Mouse (Mus musculus) myocyte (in vitro differentiated cells): Measurements from ENCODE around the gene Gnas. TPM values are rescaled to one million over a fixed set of nuclear protein-coding genes. Genes with fewer than 3 reads are reported as not detected.
"Not testable (repeated sequence)": the region's sequence is repeated elsewhere in the genome, so short reads cannot be mapped to it uniquely, and the experiment has no call there.

Experiments
- H3K27me3 ChIP-seq: one replicate; pipeline ENCODE4 v1.6.1; 2011; ENCODE audit not compliant: control insufficient read depth, insufficient read depth, insufficient read length
- H3K36me3 ChIP-seq: one replicate; pipeline ENCODE4 v1.6.1; 2011; ENCODE audit not compliant: control insufficient read depth, insufficient read depth
- H3K4me2 ChIP-seq: one replicate; pipeline ENCODE4 v1.6.1; 2011; ENCODE audit warnings: low read depth, control low read depth
- H3K4me3 ChIP-seq: one replicate; pipeline ENCODE4 v1.5.1; 2011; ENCODE audit warnings: mild to moderate bottlenecking, control low read depth, moderate library complexity
- H3K79me2 ChIP-seq: one replicate; pipeline ENCODE4 v1.6.1; 2011; ENCODE audit not compliant: control insufficient read depth, insufficient read depth
- H3ac ChIP-seq: one replicate; pipeline ENCODE4 v1.6.1; 2011; ENCODE audit not compliant: control insufficient read depth, insufficient read length
- CEBPB ChIP-seq: IDR thresholded peaks from 2 replicates; pipeline ENCODE4 v1.6.1; 2011; ENCODE audit warnings: mild to moderate bottlenecking, moderate library complexity; ENCODE audit not compliant: poor library complexity, insufficient read depth, severe bottlenecking
- E2F4 ChIP-seq: IDR thresholded peaks from one replicate; pipeline ENCODE4 v1.6.1; 2011; ENCODE audit warnings: mild to moderate bottlenecking, control low read depth, moderate library complexity; ENCODE audit not compliant: insufficient read depth
- MAX ChIP-seq: IDR thresholded peaks from one replicate; pipeline ENCODE4 v1.6.1; 2011; ENCODE audit warnings: low read depth, mild to moderate bottlenecking, control low read depth
- MYOD1 ChIP-seq, 3 experiments: IDR thresholded peaks; one replicate each; pipeline ENCODE4 v1.6.1; 2011; ENCODE audit warnings: control low read depth in 2 of 3, low read depth in 2 of 3, mild to moderate bottlenecking in 2 of 3, moderate library complexity in 1 of 3; ENCODE audit not compliant: insufficient read length in 2 of 3, control insufficient read depth in 1 of 3
- MYOG ChIP-seq, 3 experiments: IDR thresholded peaks; one replicate each; pipeline ENCODE4 v1.6.1; 2011; ENCODE audit warnings: control low read depth in 2 of 3, low read depth in 2 of 3, mild to moderate bottlenecking in 2 of 3; ENCODE audit not compliant: insufficient read length in 2 of 3, control insufficient read depth in 1 of 3, insufficient read depth in 1 of 3
- POLR2A ChIP-seq: IDR thresholded peaks from one replicate; pipeline ENCODE4 v1.6.1; 2011; ENCODE audit warnings: low read depth, mild to moderate bottlenecking, control low read depth, moderate library complexity; ENCODE audit not compliant: insufficient read length
- POLR2AphosphoS2 ChIP-seq: IDR thresholded peaks from one replicate; pipeline ENCODE4 v1.6.1; 2011; ENCODE audit warnings: low read depth, control low read depth; ENCODE audit not compliant: insufficient read length
- REST ChIP-seq: IDR thresholded peaks from one replicate; pipeline ENCODE4 v1.6.1; 2011; ENCODE audit warnings: mild to moderate bottlenecking, control low read depth, moderate library complexity; ENCODE audit not compliant: insufficient read depth, insufficient read length
- SRF ChIP-seq: IDR thresholded peaks from one replicate; pipeline ENCODE4 v1.6.1; 2011; ENCODE audit warnings: low read depth; ENCODE audit not compliant: control insufficient read depth, insufficient read length
- TCF12 ChIP-seq: IDR thresholded peaks from one replicate; pipeline ENCODE4 v1.6.1; 2011; ENCODE audit warnings: mild to moderate bottlenecking, control low read depth; ENCODE audit not compliant: poor library complexity, insufficient read depth, severe bottlenecking
- TCF3 ChIP-seq: IDR thresholded peaks from one replicate; pipeline ENCODE4 v1.6.1; 2011; ENCODE audit warnings: low read depth, control low read depth; ENCODE audit not compliant: insufficient read length
- USF1 ChIP-seq: IDR thresholded peaks from one replicate; pipeline ENCODE4 v1.6.1; 2011; ENCODE audit warnings: low read depth, mild to moderate bottlenecking, control low read depth, moderate library complexity
- polyA plus RNA-seq: library from polyadenylated mRNA; unstranded; fragments of >200 nt; fragmentation: generic; extraction: Trizol; gene quantifications from one replicate; pipeline ENCODE4 v1.2.1, GENCODE M21; 2012; ENCODE audit warnings: missing spikeins

The Gnas gene
- polyA plus RNA-seq, 1 experiment, result 1,706 TPM

DNA sequence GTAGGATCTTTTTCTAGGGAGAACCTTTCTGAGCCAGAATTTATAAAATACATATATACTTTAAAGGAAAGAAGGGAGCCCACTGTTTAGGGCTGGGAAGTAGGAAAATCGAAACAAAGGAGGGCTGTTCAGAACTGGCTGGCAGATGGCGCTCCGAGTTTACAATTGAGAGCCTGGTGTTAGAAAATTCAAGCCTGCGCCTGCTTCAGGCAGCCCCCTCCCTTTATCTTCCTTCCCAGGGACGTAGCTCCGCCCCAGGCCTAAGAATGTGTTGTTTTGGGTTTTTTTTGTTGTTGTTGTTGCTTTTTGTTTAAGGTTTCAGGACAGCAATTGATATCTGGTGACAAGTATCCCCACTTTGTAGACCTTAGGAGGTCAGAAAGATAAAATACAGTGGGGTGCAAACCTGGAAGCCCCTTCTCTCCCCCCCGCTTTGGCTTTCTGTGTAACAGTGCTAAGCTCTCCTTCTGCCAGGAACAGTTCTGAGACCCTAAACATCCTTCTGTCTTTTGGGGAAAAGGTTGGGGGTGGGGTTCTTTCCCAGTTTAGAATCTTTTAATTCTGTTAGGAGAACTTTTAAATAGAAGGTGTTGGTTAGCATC, 26.9 kb downstream of the Gnas start:
- H3ac ChIP-seq, result no peak overlapping the region
- no peaks in the 10 kb centered on the region for H3K79me2 ChIP-seq
- H3K27me3 ChIP-seq, result no peaks in the 10 kb centered on the region
- TF ChIP-seq REST, result no peak
- TF ChIP-seq CEBPB, result no peak
- no peak for TF ChIP-seq MAX
- TF ChIP-seq TCF3, result no peak
- TF ChIP-seq SRF, result no peak
- TF ChIP-seq POLR2AphosphoS2, result no peak
- TF ChIP-seq USF1, result no peak
- no peak for TF ChIP-seq MYOG (IDR thresholded peaks at IDR 0.05; ENCODE audit: control insufficient read depth in 1 of 3, insufficient read depth in 1 of 3, insufficient read length in 2 of 3, low read depth in 2 of 3)
- TF ChIP-seq MYOD1 (IDR thresholded peaks at IDR 0.05; ENCODE audit: control insufficient read depth in 1 of 3, insufficient read length in 2 of 3, low read depth in 2 of 3), result no peak
- no peak for TF ChIP-seq TCF12
- H3K4me3 ChIP-seq, result no peak overlapping the region
- no peak overlapping the region for H3K4me2 ChIP-seq
- no peaks in the 10 kb centered on the region for H3K36me3 ChIP-seq

DNA sequence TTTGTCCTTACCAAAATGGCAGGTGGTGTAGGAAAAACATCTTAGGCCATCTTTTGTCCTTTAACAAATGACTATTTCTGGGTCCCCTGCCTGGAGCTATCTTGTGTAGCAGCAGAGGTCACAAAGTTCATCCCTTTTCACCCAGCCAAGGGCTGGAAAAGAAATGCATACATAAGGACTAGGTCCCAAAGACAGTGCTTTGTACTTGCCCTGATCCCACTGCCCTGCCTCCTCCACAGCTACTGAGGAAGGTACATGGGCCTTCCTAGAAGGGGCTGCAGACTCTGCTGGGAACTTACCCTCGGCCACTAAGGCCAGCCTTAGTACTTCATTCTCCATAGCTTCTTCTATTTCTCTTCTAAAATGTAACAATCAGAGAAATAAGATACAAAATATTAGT, 27.5 kb downstream of the Gnas start:
- Histone ChIP-seq H3K4me3 (no peak overlapping the region), H3ac (no peak overlapping the region), H3K4me2 (no peak overlapping the region), H3K36me3 (no peaks in the 10 kb centered on the region), H3K27me3 (no peaks in the 10 kb centered on the region), H3K79me2 (no peaks in the 10 kb centered on the region)
- TF ChIP-seq POLR2AphosphoS2, result no peak
- no peak for TF ChIP-seq POLR2A
- no peak for TF ChIP-seq E2F4
- TF ChIP-seq MAX, result no peak
- no peak for TF ChIP-seq MYOG (IDR thresholded peaks at IDR 0.05; ENCODE audit: control insufficient read depth in 1 of 3, insufficient read depth in 1 of 3, insufficient read length in 2 of 3, low read depth in 2 of 3)
- no peak for TF ChIP-seq SRF
- TF ChIP-seq USF1, result no peak
- no peak for TF ChIP-seq CEBPB
- TF ChIP-seq MYOD1 (IDR thresholded peaks at IDR 0.05; ENCODE audit: control insufficient read depth in 1 of 3, insufficient read length in 2 of 3, low read depth in 2 of 3), result no peak
- TF ChIP-seq REST, result no peak
- TF ChIP-seq TCF3, result no peak
- TF ChIP-seq TCF12, result no peak

DNA sequence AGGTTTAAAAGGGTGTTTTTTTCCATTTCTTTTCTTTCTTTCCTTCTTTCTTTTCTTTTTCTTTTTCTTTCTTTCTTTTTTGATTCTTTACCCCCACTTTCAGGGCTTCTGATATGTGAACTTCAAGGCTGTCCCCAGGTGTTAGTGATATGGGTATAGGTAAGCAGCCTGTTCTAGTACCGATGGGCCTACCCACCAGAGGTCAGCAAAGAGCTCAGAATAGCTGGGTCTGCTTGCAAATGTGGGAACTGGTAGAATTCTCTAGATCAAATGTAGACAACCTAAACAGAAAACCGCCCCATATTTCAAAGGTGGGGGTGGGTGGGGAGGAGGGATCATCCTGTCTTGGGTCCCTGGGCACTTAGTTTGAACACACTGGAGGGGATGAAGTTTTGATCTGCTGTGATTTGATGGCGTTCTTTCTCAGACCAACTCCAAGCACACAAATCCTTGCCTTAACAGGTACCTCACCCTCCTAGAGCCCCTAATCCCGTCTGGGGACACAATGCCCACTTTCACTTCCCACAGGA, 28.1 kb downstream of the Gnas start:
- H3K36me3 ChIP-seq, result no peaks in the 10 kb centered on the region
- H3K27me3 ChIP-seq, result no peaks in the 10 kb centered on the region
- no peak overlapping the region for H3ac ChIP-seq
- no peak overlapping the region for H3K4me2 ChIP-seq
- TF ChIP-seq TCF12, result no peak
- TF ChIP-seq MYOG (IDR thresholded peaks at IDR 0.05; ENCODE audit: control insufficient read depth in 1 of 3, insufficient read depth in 1 of 3, insufficient read length in 2 of 3, low read depth in 2 of 3), result no peak
- no peak for TF ChIP-seq USF1
- H3K79me2 ChIP-seq, result no peaks in the 10 kb centered on the region
- no peak overlapping the region for H3K4me3 ChIP-seq

- no peak overlapping the region for H3K4me2 ChIP-seq
- H3K27me3 ChIP-seq, result no peaks in the 10 kb centered on the region
- no peaks in the 10 kb centered on the region for H3K79me2 ChIP-seq
- H3ac ChIP-seq, result no peak overlapping the region
- H3K4me3 ChIP-seq, result no peak overlapping the region
- no peak for TF ChIP-seq SRF
- no peak for TF ChIP-seq MAX
- TF ChIP-seq POLR2A, result no peak
- no peak for TF ChIP-seq E2F4
- TF ChIP-seq TCF12, result no peak
- TF ChIP-seq TCF3, result no peak
- TF ChIP-seq CEBPB, result no peak
- TF ChIP-seq POLR2AphosphoS2, result no peak
- no peak for TF ChIP-seq MYOD1 (IDR thresholded peaks at IDR 0.05; ENCODE audit: control insufficient read depth in 1 of 3, insufficient read length in 2 of 3, low read depth in 2 of 3)
- TF ChIP-seq REST, result no peak
- no peak for TF ChIP-seq USF1
- TF ChIP-seq MYOG (IDR thresholded peaks at IDR 0.05; ENCODE audit: control insufficient read depth in 1 of 3, insufficient read depth in 1 of 3, insufficient read length in 2 of 3, low read depth in 2 of 3), result no peak
- no peaks in the 10 kb centered on the region for H3K36me3 ChIP-seq
Measured at GRCm38 (mm10) chr2:174312661-174313060, 28.5 kb downstream of the Gnas start.

DNA sequence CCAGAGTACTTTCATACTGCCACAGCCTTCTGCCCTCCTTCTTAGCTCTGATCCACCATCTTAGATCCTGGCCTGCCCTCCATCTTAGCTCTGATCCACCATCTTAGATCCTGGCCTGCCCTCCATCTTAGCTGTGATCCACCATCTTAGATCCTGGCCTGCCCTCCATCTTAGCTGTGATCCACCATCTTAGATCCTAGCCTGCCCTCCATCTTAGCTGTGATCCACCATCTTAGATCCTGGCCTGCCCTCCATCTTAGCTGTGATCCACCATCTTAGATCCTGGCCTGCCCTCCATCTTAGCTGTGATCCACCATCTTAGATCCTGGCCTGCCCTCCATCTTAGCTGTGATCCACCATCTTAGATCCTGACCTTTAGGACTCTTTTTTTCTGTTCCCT, 31.3 kb downstream of the Gnas start:
- H3K4me2 ChIP-seq, H3ac ChIP-seq, H3K79me2 ChIP-seq, H3K36me3 ChIP-seq, H3K27me3 ChIP-seq, H3K4me3 ChIP-seq: not testable (repeated sequence)
